ENCODE assay signal across 8 mouse cellular contexts in the genomic region with DNA sequence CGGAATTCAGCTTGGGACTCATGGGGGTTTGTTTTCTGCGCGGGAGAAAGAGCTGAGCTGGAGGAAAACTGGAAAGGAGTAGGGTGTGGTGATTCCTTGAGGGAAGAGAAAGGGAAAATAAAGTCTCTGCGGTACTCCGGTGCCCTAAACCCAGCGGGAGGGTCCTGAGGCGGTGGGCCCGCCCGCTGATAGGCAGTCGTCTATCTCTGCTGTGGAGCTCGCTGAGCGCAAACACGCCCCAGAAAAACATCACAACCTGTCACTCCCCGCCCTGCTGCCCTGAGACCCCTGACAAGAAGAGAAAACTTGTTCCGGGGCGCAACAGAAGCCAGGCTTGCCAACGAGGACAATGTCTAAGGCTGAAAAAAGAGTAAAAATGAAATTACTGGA. TPM values are rescaled to one million over a fixed set of nuclear protein-coding genes. Genes with fewer than 3 reads are reported as not detected.
DNase-seq lines count a peak whose midpoint lies in the region; ATAC-seq and TF ChIP-seq lines count a peak whose summit lies in the region.

No protein-coding gene starts in this region.

- no peak for TF ChIP-seq POLR2A in cortical plate, adult 2 months (IDR thresholded peaks at IDR 0.05; ENCODE audit: extremely low read depth, insufficient read depth, low read length)

- H3K4me3 ChIP-seq in cortical plate, adult 2 months (ENCODE audit: insufficient read depth, low read length): peak overlapping the region; percentile 78
- H3K4me3 ChIP-seq in heart, postnatal 0 days (ENCODE audit: low read depth, low read length): peak overlapping the region; percentile 56
- H3K4me3 ChIP-seq in midbrain, embryonic 10.5 days: peak overlapping the region; percentile 88

- no peak overlapping the region for H3K9ac ChIP-seq in heart, postnatal 0 days (replicated peaks; ENCODE audit: low read depth, low read length)

- TF ChIP-seq CTCF in cortical plate, adult 2 months (IDR thresholded peaks at IDR 0.05; ENCODE audit: extremely low read depth, insufficient read depth, low read length): no peak
- no peak for TF ChIP-seq CTCF in heart, postnatal 0 days (IDR thresholded peaks at IDR 0.05; ENCODE audit: low read depth)

- H3K4me2 ChIP-seq in heart, postnatal 0 days (ENCODE audit: low read depth, low read length): peak overlapping the region; percentile 81

- TF ChIP-seq EP300 in heart, postnatal 0 days (IDR thresholded peaks at IDR 0.05; ENCODE audit: low read depth): no peak

- H3K9me3 ChIP-seq in heart, postnatal 0 days (replicated peaks; ENCODE audit: control insufficient read depth, low read length): no peaks in the 10 kb centered on the region
- no peaks in the 10 kb centered on the region for H3K9me3 ChIP-seq in midbrain, embryonic 10.5 days (replicated peaks)

- no peaks in the 10 kb centered on the region for H3K4me1 ChIP-seq in cortical plate, adult 2 months (ENCODE audit: control insufficient read depth, insufficient read depth, low read length)
- H3K4me1 ChIP-seq in heart, postnatal 0 days (ENCODE audit: control insufficient read depth, insufficient read depth): no peaks in the 10 kb centered on the region; the same call in 1 of the 2 replicates
- H3K4me1 ChIP-seq in midbrain, embryonic 10.5 days: peaks cover 35% of the 10 kb centered on the region

- no peak for ATAC-seq in heart, postnatal 0 days (ENCODE audit: insufficient read depth, low read depth)

- DNase-seq in layer of hippocampus, adult 18-20 months (ENCODE audit: low spot score in 2 of 2): peak; percentile 19 to 34
- no peak for DNase-seq in layer of hippocampus, postnatal 36 days
- no peak for DNase-seq in heart, postnatal 0 days (ENCODE audit: low spot score)
- peak; percentile 49 for DNase-seq in midbrain, embryonic 10.5 days (ENCODE audit: low spot score)
- DNase-seq in gastrocnemius, adult 18-20 months (ENCODE audit: low spot score): no peak
- DNase-seq in right cerebral cortex, adult 18-20 months: no peak
- no peak for DNase-seq in thymus, postnatal 25 days

- no peaks in the 10 kb centered on the region for H3K36me3 ChIP-seq in heart, postnatal 0 days (replicated peaks; ENCODE audit: control insufficient read depth, insufficient read depth, low read length)
- H3K36me3 ChIP-seq in midbrain, embryonic 10.5 days: no peaks in the 10 kb centered on the region

- peaks cover 27% of the 10 kb centered on the region; the same call in 1 of the 2 replicates for H3K27me3 ChIP-seq in heart, postnatal 0 days (ENCODE audit: control insufficient read depth, insufficient read depth, low read length)
- peaks cover 47% of the 10 kb centered on the region for H3K27me3 ChIP-seq in midbrain, embryonic 10.5 days (ENCODE audit: low read depth, poor library complexity, severe bottlenecking)

- under 1% methylated on average over 17 of the region's 17 CpGs for WGBS in heart, postnatal 0 days
- under 1% methylated on average over 17 of the region's 17 CpGs for WGBS in midbrain, embryonic 10.5 days

- H3K27ac ChIP-seq in cortical plate, adult 2 months (ENCODE audit: insufficient read depth, low read length): 0 out of 2 replicates have a peak overlapping the region, but pooled peaks have one; percentile 79
- no peak overlapping the region for H3K27ac ChIP-seq in heart, postnatal 0 days (ENCODE audit: low read depth)
- H3K27ac ChIP-seq in midbrain, embryonic 10.5 days (replicated peaks): peak overlapping the region; percentile 86

RNA-seq across cellular contexts. Expression of a gene that starts 1.1 kb away (rescaled TPM):
- total RNA-seq in layer of hippocampus, adult 18-20 months (2021): 1,000 to 10,000 TPM; 1,418 to 1,485 TPM
- 1,000 to 10,000 TPM; 1,352 to 1,459 TPM for total RNA-seq in layer of hippocampus, postnatal 36 days (2021)
- polyA plus RNA-seq in cortical plate, adult 2 months (2012; rRNA removed): 1,289 and 1,308 TPM in 2 replicates
- total RNA-seq in heart, postnatal 0 days (2014; rRNA removed; ENCODE audit: low replicate concordance): 11.7 and 20.3 TPM in 2 replicates
- 6.5 and 7.5 TPM in 2 replicates for polyA plus RNA-seq in heart, postnatal 0 days (2015; fragmentation: Nextera tagmentation; extraction: Ambion mirVana)
- polyA plus RNA-seq in midbrain, embryonic 10.5 days (2016; fragmentation: Nextera tagmentation; extraction: Ambion mirVana): 117 and 248 TPM in 2 replicates
- 1 to 10 TPM; 1.9 to 2.3 TPM for total RNA-seq in gastrocnemius, adult 18-20 months (2021)

RNA-seq across cellular contexts. Expression of a gene that starts 34.0 kb away (rescaled TPM):
- total RNA-seq in layer of hippocampus, adult 18-20 months (2021): 1 to 10 TPM; 2.2 to 2.6 TPM
- 1 to 10 TPM; 1.3 TPM for total RNA-seq in layer of hippocampus, postnatal 36 days (2021)
- 0.62 and 0.79 TPM in 2 replicates for polyA plus RNA-seq in cortical plate, adult 2 months (2012; rRNA removed)
- total RNA-seq in heart, postnatal 0 days (2014; rRNA removed; ENCODE audit: low replicate concordance): 0.46 and 0.76 TPM in 2 replicates
- polyA plus RNA-seq in heart, postnatal 0 days (2015; fragmentation: Nextera tagmentation; extraction: Ambion mirVana): 0.31 and 0.51 TPM in 2 replicates
- 0.86 and 1.3 TPM in 2 replicates for polyA plus RNA-seq in midbrain, embryonic 10.5 days (2016; fragmentation: Nextera tagmentation; extraction: Ambion mirVana)
- under 1 TPM; 0.11 to 0.17 TPM for total RNA-seq in gastrocnemius, adult 18-20 months (2021)

Comparison
In these comparisons a context has a peak if more than half of its experiments do, and no peak if none do; other contexts are left out.
1. DNase-seq: peak in layer of hippocampus, adult 18-20 months (2 of 2) and midbrain, embryonic 10.5 days (single experiment); none in layer of hippocampus, postnatal 36 days (0 of 2), heart, postnatal 0 days (single experiment), gastrocnemius, adult 18-20 months (single experiment), right cerebral cortex, adult 18-20 months (single experiment) and thymus, postnatal 25 days (single experiment).
2. RNA of a gene that starts 1.1 kb away (total RNA-seq): 1,418 to 1,485 TPM in layer of hippocampus, adult 18-20 months and 1,352 to 1,459 TPM in layer of hippocampus, postnatal 36 days; 11.7 to 20.3 TPM in heart, postnatal 0 days and 1.9 to 2.3 TPM in gastrocnemius, adult 18-20 months; every median in the first group is over 10 times any median in the second.
3. Peak in every context shown above with its lines, with median percentiles within 50 percentile points of each other: H3K4me3 ChIP-seq.